Mouse (Mus musculus) embryonic facial prominence, embryonic 13.5 days (tissue): ENCODE results near the gene Catsperb. TPM values are rescaled to one million over a fixed set of nuclear protein-coding genes. Genes with fewer than 3 reads are reported as not detected.
"Not testable (repeated sequence)": the region's sequence is repeated elsewhere in the genome, so short reads cannot be mapped to it uniquely, and the experiment has no call there.

Source experiments
- ATAC-seq: fragments of 200-750 bp; cut with Nextera tagmentation; 2 replicates; pipeline ENCODE4 v1.8.0; 2017; ENCODE audit warnings: low read depth; ENCODE audit not compliant: insufficient number of reproducible peaks, insufficient read depth, low FRiP score, low TSS enrichment
- H3K27ac ChIP-seq: fragments of 300-500 bp; sonication (generic); 2 replicates; pipeline ENCODE4 v1.5.1; 2015; ENCODE audit warnings: moderate library complexity, mild to moderate bottlenecking, inconsistent platforms
- H3K27me3 ChIP-seq: fragments of 300-500 bp; sonication (generic); 2 replicates; pipeline ENCODE4 v1.6.1; 2015; ENCODE audit warnings: mild to moderate bottlenecking, inconsistent platforms
- H3K36me3 ChIP-seq: fragments of 300-500 bp; sonication (generic); 2 replicates; pipeline ENCODE4 v1.6.1; 2015; ENCODE audit warnings: mild to moderate bottlenecking, inconsistent platforms
- H3K4me1 ChIP-seq: fragments of 300-500 bp; sonication (generic); 2 replicates; pipeline ENCODE4 v1.6.1; 2015; ENCODE audit warnings: inconsistent platforms
- H3K4me2 ChIP-seq: fragments of 300-500 bp; sonication (generic); 2 replicates; pipeline ENCODE4 v1.6.1; 2015; ENCODE audit warnings: moderate library complexity, mild to moderate bottlenecking, inconsistent platforms
- H3K4me3 ChIP-seq: fragments of 300-500 bp; sonication (generic); 2 replicates; pipeline ENCODE4 v1.5.1; 2015; ENCODE audit warnings: mild to moderate bottlenecking, inconsistent platforms
- H3K9ac ChIP-seq: fragments of 300-500 bp; sonication (generic); 2 replicates; pipeline ENCODE4 v1.6.1; 2015; ENCODE audit warnings: mild to moderate bottlenecking, inconsistent platforms
- H3K9me3 ChIP-seq: fragments of 300-500 bp; sonication (generic); 2 replicates; pipeline ENCODE4 v1.6.1; 2016; ENCODE audit warnings: inconsistent platforms
- WGBS: fragments of 180-500 bp; shearing (Covaris S2); methylation state at CpG from one replicate; pipeline ENCODE4 v1.1.7; 2015; ENCODE audit warnings: mixed read lengths; 5-methylcytosine and 5-hydroxymethylcytosine counted together
- microRNA-seq: library from miRNA; unstranded; fragments of <30 nt; microRNA quantifications from one replicate; pipeline ENCODE4, GENCODE M21; 2016
- polyA plus RNA-seq: library from polyadenylated mRNA; unstranded; fragments of >200 nt; fragmentation: Nextera tagmentation; extraction: Ambion mirVana; gene quantifications from 2 replicates; pipeline ENCODE4 v1.2.1, GENCODE M21; 2015

Gene Catsperb
- not detected in 2 replicates for polyA plus RNA-seq

GRCm38 (mm10) chr12:101404353-101404752 lies at the start of gene Catsperb:
Catsperb (plus strand) TSS chr12:101404653.
- H3K9ac ChIP-seq, H3K36me3 ChIP-seq, ATAC-seq, H3K27ac ChIP-seq, H3K27me3 ChIP-seq, H3K4me1 ChIP-seq, H3K4me2 ChIP-seq, H3K9me3 ChIP-seq, H3K4me3 ChIP-seq: not testable (repeated sequence)
- 91% methylated on average over 1 of the region's 1 CpGs for WGBS

- not testable (repeated sequence) for H3K9me3 ChIP-seq, H3K9ac ChIP-seq, H3K27me3 ChIP-seq, H3K27ac ChIP-seq, H3K4me3 ChIP-seq, H3K4me2 ChIP-seq, H3K4me1 ChIP-seq, H3K36me3 ChIP-seq, ATAC-seq
- WGBS = 64% methylated on average over 1 of the region's 1 CpGs
Measured at GRCm38 (mm10) chr12:101361468-101361867, 43.0 kb upstream of the Catsperb start.

GRCm38 (mm10) chr12:101381460-101381859 lies 23.0 kb upstream of the Catsperb start:
- ATAC-seq, H3K9me3 ChIP-seq, H3K27ac ChIP-seq, H3K9ac ChIP-seq, H3K4me2 ChIP-seq, H3K27me3 ChIP-seq, H3K4me3 ChIP-seq, H3K4me1 ChIP-seq, H3K36me3 ChIP-seq: not testable (repeated sequence)
- 83% methylated on average over 1 of the region's 1 CpGs for WGBS

- Histone ChIP-seq H3K9ac (no peak overlapping the region), H3K27me3 (no peaks in the 10 kb centered on the region), H3K4me1 (no peaks in the 10 kb centered on the region), H3K4me3 (no peak overlapping the region), H3K36me3 (no peaks in the 10 kb centered on the region), H3K4me2 (no peak overlapping the region), H3K9me3 (no peaks in the 10 kb centered on the region), H3K27ac (no peak overlapping the region)
- 57% methylated on average over 1 of the region's 1 CpGs for WGBS
- ATAC-seq = no peak
Measured at GRCm38 (mm10) chr12:101426131-101426530, 21.7 kb downstream of the Catsperb start.

GRCm38 (mm10) chr12:101462051-101462450 lies 57.6 kb downstream of the Catsperb start:
- 95% methylated on average over 5 of the region's 5 CpGs for WGBS
- Histone ChIP-seq H3K4me2 (no peak overlapping the region), H3K27ac (no peak overlapping the region), H3K4me1 (no peaks in the 10 kb centered on the region), H3K27me3 (no peaks in the 10 kb centered on the region), H3K9ac (no peak overlapping the region), H3K9me3 (no peaks in the 10 kb centered on the region), H3K36me3 (no peaks in the 10 kb centered on the region), H3K4me3 (no peak overlapping the region)
- no peak for ATAC-seq

- Histone ChIP-seq H3K4me1 (no peaks in the 10 kb centered on the region), H3K4me3 (no peak overlapping the region), H3K9ac (no peak overlapping the region), H3K36me3 (no peaks in the 10 kb centered on the region), H3K9me3 (no peaks in the 10 kb centered on the region), H3K27ac (no peak overlapping the region), H3K4me2 (no peak overlapping the region), H3K27me3 (no peaks in the 10 kb centered on the region)
- ATAC-seq = no peak
Measured at GRCm38 (mm10) chr12:101483571-101483970, 79.1 kb downstream of the Catsperb start.

GRCm38 (mm10) chr12:101511326-101511725 lies 106.9 kb downstream of the Catsperb start:
- H3K9me3 ChIP-seq, H3K27ac ChIP-seq: not testable (repeated sequence)
- 85% methylated on average over 2 of the region's 2 CpGs for whole genome bisulfite sequencing

GRCm38 (mm10) chr12:101606622-101607021 lies 202.2 kb downstream of the Catsperb start:
- ATAC-seq, H3K27me3 ChIP-seq, H3K4me3 ChIP-seq, H3K9ac ChIP-seq, H3K36me3 ChIP-seq, H3K4me2 ChIP-seq, H3K27ac ChIP-seq, H3K9me3 ChIP-seq, H3K4me1 ChIP-seq: not testable (repeated sequence)

More at GRCm38 (mm10) chr12:101511326-101511725, 106.9 kb downstream of the Catsperb start:
- not testable (repeated sequence) for ATAC-seq, H3K36me3 ChIP-seq, H3K4me2 ChIP-seq, H3K27me3 ChIP-seq, H3K4me3 ChIP-seq, H3K4me1 ChIP-seq, H3K9ac ChIP-seq

- no peaks in the 10 kb centered on the region for H3K4me1 ChIP-seq
- no peak for ATAC-seq
- H3K27me3 ChIP-seq = no peaks in the 10 kb centered on the region
- no peaks in the 10 kb centered on the region for H3K9me3 ChIP-seq
- no peaks in the 10 kb centered on the region for H3K36me3 ChIP-seq
- no peak overlapping the region for H3K4me3 ChIP-seq
- no peak overlapping the region for H3K27ac ChIP-seq
- no peak overlapping the region for H3K9ac ChIP-seq
- no peak overlapping the region for H3K4me2 ChIP-seq
- WGBS = 93% methylated on average over 1 of the region's 1 CpGs
Measured at GRCm38 (mm10) chr12:101633137-101633536, 228.7 kb downstream of the Catsperb start.

GRCm38 (mm10) chr12:101667502-101667901 lies 263.0 kb downstream of the Catsperb start:
- Histone ChIP-seq H3K4me2 (no peak overlapping the region), H3K36me3 (no peaks in the 10 kb centered on the region), H3K4me3 (no peak overlapping the region), H3K27me3 (no peaks in the 10 kb centered on the region), H3K9me3 (no peaks in the 10 kb centered on the region), H3K27ac (no peak overlapping the region), H3K9ac (no peak overlapping the region), H3K4me1 (no peaks in the 10 kb centered on the region)
- no peak for ATAC-seq
- 91% methylated on average over 2 of the region's 2 CpGs for WGBS

Small RNA genes within 50 kb of the gene (microRNA-seq; reads per million reads assigned to microRNA genes)
- not detected for gene Gm24542
